In genomic region chr13:29964087-29964486, GRCm38 (mm10) we compare ENCODE assay signal across 28 mouse cellular contexts. TPM values are rescaled to one million over a fixed set of nuclear protein-coding genes. Genes with fewer than 3 reads are reported as not detected.
A peak's percentile ranks its signal among the peaks of the same experiment; 100 is the strongest.
DNase-seq lines count a peak whose midpoint lies in the region; ATAC-seq lines count a peak whose summit lies in the region.
"Had no signal": no experiment of that assay in that cellular context is flagged by ENCODE, and none has a peak within 500 bp of the region (broad histone marks: within the 10 kb centered on the region; RNA-seq: fewer than 3 reads in every experiment).

No protein-coding gene starts in this region.

- peaks cover 9% of the 10 kb centered on the region for H3K27me3 ChIP-seq in megakaryocyte, embryonic 14.5 days (replicated peaks)
- H3K27me3 ChIP-seq: CH12.LX; embryonic facial prominence, embryonic 13.5 days; embryonic facial prominence, embryonic 15.5 days; forebrain, embryonic 12.5 days; Patski had no signal

- peak overlapping the region; percentile 23 for H3K4me3 ChIP-seq in megakaryocyte, embryonic 14.5 days (replicated peaks)
- H3K4me3 ChIP-seq: embryonic facial prominence, embryonic 13.5 days; embryonic facial prominence, embryonic 15.5 days; erythroblast, embryonic 14.5 days; forebrain, embryonic 10.5 days; forebrain, embryonic 12.5 days had no signal

- ATAC-seq in common myeloid progenitor, adult 5-6 weeks (replicated peaks; ENCODE audit: low read depth, poor library complexity, severe bottlenecking) = peak; percentile 76
- ATAC-seq in hematopoietic stem cell, adult 5-6 weeks (replicated peaks in 1 of 2; ENCODE audit: insufficient read depth in 1 of 2, low FRiP score in 2 of 2, low TSS enrichment in 1 of 2, low read depth in 1 of 2, poor library complexity in 2 of 2, severe bottlenecking in 2 of 2) = peak; percentile 61 to 69; a peak in 3 of 4 replicates
- ATAC-seq: CD4-positive, CD25-positive, alpha-beta regulatory T cell, adult 4 months; forebrain, embryonic 14.5 days; forebrain, embryonic 16.5 days; Patski had no signal

- no peaks in the 10 kb centered on the region for H3K9me3 ChIP-seq in megakaryocyte, embryonic 14.5 days
- H3K9me3 ChIP-seq: embryonic facial prominence, embryonic 13.5 days; embryonic facial prominence, embryonic 15.5 days; forebrain, embryonic 10.5 days; forebrain, embryonic 12.5 days; G1E had no signal

- intact Hi-C loops in heart, postnatal 10 days (cut with DNase I) = no loop called here

- H3K36me3 ChIP-seq in megakaryocyte, embryonic 14.5 days (replicated peaks; ENCODE audit: low read length) = peaks cover 63% of the 10 kb centered on the region

- peaks cover 72% of the 10 kb centered on the region for H3K4me1 ChIP-seq in megakaryocyte, embryonic 14.5 days
- H3K4me1 ChIP-seq: embryonic facial prominence, embryonic 13.5 days; embryonic facial prominence, embryonic 15.5 days; forebrain, embryonic 10.5 days; forebrain, embryonic 12.5 days had no signal

- peak; percentile 91 for DNase-seq in 416B (ENCODE audit: low read depth)
- DNase-seq in heart, postnatal 10 days = no peak
- no peak for DNase-seq in cerebellum, adult 11-12 months
- no peak for DNase-seq in ovary, postnatal 10 days (ENCODE audit: low spot score)
- DNase-seq in frontal cortex, postnatal 25 days (ENCODE audit: low spot score in 2 of 2) = no peak
- DNase-seq: adrenal gland, adult 2 months; adrenal gland, postnatal 10 days; adrenal gland, postnatal 25 days; cerebellum, adult 11 months; cerebellum, adult 2 months; cerebellum, adult 9-10 months; cerebellum, postnatal 10 days; cerebellum, postnatal 25 days; embryo, embryonic 11 days had no signal

RNA-seq across cellular contexts. Expression of gene E2f3, which starts 21.8 kb away (rescaled TPM):
- 13.5 and 15.1 TPM in 2 replicates for total RNA-seq in common myeloid progenitor, adult 5-6 weeks (2017)
- 14.1 and 18.9 TPM in 2 replicates for total RNA-seq in hematopoietic stem cell, adult 5-6 weeks (2017)
- 4.0 and 5.2 TPM in 2 replicates for polyA plus RNA-seq in megakaryocyte, embryonic 14.5 days (2012; ENCODE audit: insufficient read depth, low replicate concordance)
- 10 to 100 TPM; 12.0 to 13.4 TPM for total RNA-seq in heart, postnatal 10 days (2021)
